Mouse (Mus musculus): ENCODE data around the gene Dnaja3.

DNA sequence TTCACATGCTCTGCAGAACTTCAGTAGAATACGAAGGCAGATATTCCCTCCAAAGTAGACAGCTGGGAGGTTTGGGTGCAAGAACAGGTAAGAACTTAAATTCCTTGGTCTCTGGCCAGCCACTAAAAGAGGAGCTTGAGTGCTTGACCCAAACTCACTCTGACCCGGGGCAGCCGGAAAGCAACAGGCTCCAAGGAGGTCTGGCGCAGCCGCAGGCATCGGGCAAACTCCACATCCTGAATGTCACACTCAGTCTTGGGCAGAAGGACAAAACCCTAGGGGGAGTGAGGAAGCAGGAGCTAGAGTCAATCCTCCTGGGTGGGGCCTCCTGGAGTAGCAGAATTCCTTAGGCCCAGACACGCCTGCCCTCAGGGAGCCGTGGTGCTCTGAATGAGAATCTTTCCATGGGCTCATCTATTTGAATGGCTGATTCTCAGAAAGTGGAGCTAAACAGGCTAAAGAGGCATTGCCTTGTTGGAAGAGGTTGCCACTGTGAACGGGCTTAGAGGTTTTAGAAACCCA, 10.8 kb upstream of the Dnaja3 start:
- TF ChIP-seq CTCF (IDR thresholded peaks at IDR 0.05; ENCODE audit: borderline replicate concordance, insufficient read depth, low read depth, low read length) (no peak), POLR2A (IDR thresholded peaks at IDR 0.05; ENCODE audit: borderline replicate concordance, insufficient read depth, low read length) (no peak)

All from cerebellum, adult 2 months (tissue).